Mouse (Mus musculus) embryonic facial prominence, embryonic 12.5 days (tissue): Measurements from ENCODE around the gene Cmc2. TPM values are rescaled to one million over a fixed set of nuclear protein-coding genes. Genes with fewer than 3 reads are reported as not detected.

Experiments
- polyA plus RNA-seq: library from polyadenylated mRNA; unstranded; fragments of >200 nt; fragmentation: Nextera tagmentation; extraction: Ambion mirVana; gene quantifications from 2 replicates; pipeline ENCODE4 v1.2.1, GENCODE M21; 2016

The Cmc2 gene
- polyA plus RNA-seq, 1 experiment from 2014 or later: 79.6 TPM

Other genes starting within 250 kb of the Cmc2 start
- 9.7 and 10.4 TPM in 2 replicates for gene Cdyl2, start 188.5 kb downstream of the Cmc2 start, polyA plus RNA-seq
- gene Cenpn, start 275 bp upstream of the Cmc2 start, polyA plus RNA-seq: 43.5 TPM in 2 replicates
- gene Atmin, start 21.9 kb upstream of the Cmc2 start, polyA plus RNA-seq: 12.5 and 12.6 TPM in 2 replicates
- gene 1700030J22Rik, start 57.5 kb upstream of the Cmc2 start, polyA plus RNA-seq: 2.3 and 2.6 TPM in 2 replicates
- gene Gcsh, start 72.1 kb upstream of the Cmc2 start, polyA plus RNA-seq: 125 and 127 TPM in 2 replicates
- gene Pkd1l2, start 161.0 kb upstream of the Cmc2 start, polyA plus RNA-seq: not detected in 2 replicates
- 0.15 and 0.38 TPM in 2 replicates for gene Bco1, start 174.4 kb upstream of the Cmc2 start, polyA plus RNA-seq
- gene Gan, start 236.7 kb upstream of the Cmc2 start, polyA plus RNA-seq: 3.4 and 3.5 TPM in 2 replicates